Mouse (Mus musculus): ENCODE data around the gene Arhgap4.

DNA sequence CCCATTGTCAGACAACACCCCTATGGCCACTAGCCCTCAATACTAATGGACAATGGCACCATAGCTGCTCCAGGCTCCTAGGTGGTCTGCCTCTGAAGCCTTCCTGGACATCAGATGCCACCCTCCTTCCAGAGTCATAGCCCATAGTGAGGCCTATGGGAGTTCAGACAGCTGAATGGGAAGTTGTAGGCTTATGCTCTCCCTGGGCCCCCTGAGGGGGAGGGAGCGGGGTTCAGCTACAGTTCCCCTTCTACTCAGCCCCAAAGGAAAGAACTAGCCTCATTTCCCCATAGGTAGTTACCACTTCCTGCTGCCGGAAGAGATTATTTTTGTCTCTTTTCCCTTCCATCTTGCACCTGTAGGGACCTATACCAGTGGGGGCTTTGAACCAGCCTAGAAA lies 10.1 kb downstream of the Arhgap4 start:
- TF ChIP-seq CTCF (IDR thresholded peaks at IDR 0.05; ENCODE audit: low read depth, low read length) (no peak), POLR2AphosphoS5 (IDR thresholded peaks at IDR 0.05; ENCODE audit: insufficient replicate concordance, low read depth, low read length) (no peak), GATA2 (IDR thresholded peaks at IDR 0.05; ENCODE audit: borderline replicate concordance, low read depth, low read length) (no peak)
